Mouse (Mus musculus) hindbrain, embryonic 13.5 days (tissue): Measurements from ENCODE around the gene Gng7. TPM values are rescaled to one million over a fixed set of nuclear protein-coding genes. Genes with fewer than 3 reads are reported as not detected.

Source experiments
- ATAC-seq: fragments of 200-750 bp; cut with Nextera tagmentation; 2 replicates; pipeline ENCODE4 v1.8.0; 2017; ENCODE audit warnings: moderate TSS enrichment; ENCODE audit not compliant: low FRiP score
- H3K27ac ChIP-seq: fragments of 300-500 bp; sonication (generic); 2 replicates; pipeline ENCODE4 v1.5.1; 2015; ENCODE audit warnings: inconsistent platforms, mild to moderate bottlenecking, moderate library complexity
- H3K27me3 ChIP-seq: fragments of 300-500 bp; sonication (generic); 2 replicates; pipeline ENCODE4 v1.6.1; 2015; ENCODE audit warnings: mild to moderate bottlenecking, inconsistent platforms
- H3K36me3 ChIP-seq: fragments of 300-500 bp; sonication (generic); 2 replicates; pipeline ENCODE4 v1.6.1; 2015; ENCODE audit warnings: mild to moderate bottlenecking, inconsistent platforms
- H3K4me1 ChIP-seq: fragments of 300-500 bp; sonication (generic); replicated peaks from 2 replicates; pipeline ENCODE4 v1.6.1; 2015; ENCODE audit warnings: inconsistent platforms
- H3K4me2 ChIP-seq: fragments of 300-500 bp; sonication (generic); 2 replicates; pipeline ENCODE4 v1.6.1; 2015; ENCODE audit warnings: inconsistent platforms, mild to moderate bottlenecking, moderate library complexity
- H3K4me3 ChIP-seq: fragments of 300-500 bp; sonication (generic); 2 replicates; pipeline ENCODE4 v1.5.1; 2015; ENCODE audit warnings: mild to moderate bottlenecking, inconsistent platforms
- H3K9ac ChIP-seq: fragments of 300-500 bp; sonication (generic); 2 replicates; pipeline ENCODE4 v1.6.1; 2015; ENCODE audit warnings: mild to moderate bottlenecking, inconsistent platforms
- H3K9me3 ChIP-seq: fragments of 300-500 bp; sonication (generic); 2 replicates; pipeline ENCODE4 v1.6.1; 2016; ENCODE audit warnings: inconsistent platforms
- WGBS: fragments of 180-500 bp; shearing (Covaris S2); methylation state at CpG from one replicate; pipeline ENCODE4 v1.1.7; 2015; 5-methylcytosine and 5-hydroxymethylcytosine counted together
- polyA plus RNA-seq: library from polyadenylated mRNA; unstranded; fragments of >200 nt; fragmentation: Nextera tagmentation; extraction: Ambion mirVana; gene quantifications from 2 replicates; pipeline ENCODE4 v1.2.1, GENCODE M21; 2015

The Gng7 gene
- polyA plus RNA-seq, 1 experiment from 2014 or later, result 13.5 TPM

DNA sequence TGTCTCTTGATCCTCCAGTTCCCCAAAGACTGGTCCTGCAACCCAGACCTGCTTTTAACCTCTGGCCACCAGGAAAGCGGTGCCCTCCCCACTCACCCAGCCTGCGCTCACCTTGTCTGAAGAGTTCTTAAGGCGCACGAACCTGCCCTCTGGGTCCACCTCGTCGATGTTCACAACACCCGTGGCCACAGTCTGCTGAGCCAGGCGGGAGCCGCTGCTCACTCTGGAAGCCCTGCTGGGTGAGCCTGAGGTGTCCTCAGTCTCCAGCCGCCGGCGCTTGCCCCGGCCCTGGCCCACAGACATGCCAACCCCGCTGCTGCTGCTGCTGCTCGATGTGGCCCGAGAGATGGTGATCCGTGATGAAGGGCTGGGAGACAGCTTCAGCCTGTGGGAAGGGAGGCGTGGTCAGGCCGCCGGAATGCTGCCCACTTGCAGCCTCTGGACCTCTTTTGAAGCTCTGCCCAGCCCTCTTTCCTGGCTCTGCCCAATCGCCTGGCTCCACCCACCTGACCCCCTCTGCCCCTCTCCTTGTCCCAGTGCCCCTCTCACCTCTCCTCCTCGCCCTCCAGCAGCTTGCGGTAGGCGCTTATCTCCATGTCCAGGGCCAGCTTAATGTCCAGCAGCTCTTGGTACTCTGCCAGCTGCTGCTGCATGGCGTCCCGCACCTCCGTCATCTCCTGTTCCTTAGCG is 110.6 kb downstream of the Gng7 start:
- Histone ChIP-seq H3K36me3 (peaks cover 74% of the 10 kb centered on the region), H3K27ac (no peak overlapping the region)

DNA sequence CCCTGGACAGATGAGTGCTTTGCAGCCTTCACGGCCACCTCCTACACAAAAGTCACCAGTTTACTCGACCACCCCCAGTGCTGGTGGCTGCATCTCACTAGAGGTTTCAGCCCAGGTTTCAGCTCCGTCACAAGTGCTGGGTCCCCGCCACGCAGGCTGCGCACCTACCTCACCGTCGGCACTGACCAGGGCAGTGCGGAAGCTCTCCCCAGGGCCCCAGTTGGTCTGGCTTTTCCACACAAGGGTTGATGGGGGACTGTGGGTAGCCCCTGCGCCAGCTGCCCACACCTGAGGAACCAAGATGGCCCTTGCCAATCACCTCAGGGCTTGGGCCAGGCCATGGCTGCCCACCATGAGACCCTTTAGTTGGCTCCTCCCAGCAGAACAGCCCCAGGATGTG is 111.5 kb downstream of the Gng7 start:
- peaks cover 74% of the 10 kb centered on the region for H3K36me3 ChIP-seq
- no peak overlapping the region for H3K4me3 ChIP-seq
- peaks cover 22% of the 10 kb centered on the region for H3K4me1 ChIP-seq
- no peaks in the 10 kb centered on the region for H3K27me3 ChIP-seq
- no peak for ATAC-seq
- H3K9me3 ChIP-seq, result no peaks in the 10 kb centered on the region
- H3K27ac ChIP-seq, result no peak overlapping the region
- no peak overlapping the region for H3K9ac ChIP-seq
- WGBS, result 94% methylated on average over 10 of the region's 10 CpGs
- no peak overlapping the region for H3K4me2 ChIP-seq

More for the DNA sequence above, 110.6 kb downstream of the Gng7 start:
- H3K9me3 ChIP-seq, result no peaks in the 10 kb centered on the region
- no peak overlapping the region for H3K9ac ChIP-seq
- 88% methylated on average over 28 of the region's 28 CpGs for WGBS
- no peak overlapping the region for H3K4me3 ChIP-seq
- H3K27me3 ChIP-seq, result no peaks in the 10 kb centered on the region
- peaks cover 14% of the 10 kb centered on the region for H3K4me1 ChIP-seq
- no peak for ATAC-seq
- H3K4me2 ChIP-seq, result no peak overlapping the region

DNA sequence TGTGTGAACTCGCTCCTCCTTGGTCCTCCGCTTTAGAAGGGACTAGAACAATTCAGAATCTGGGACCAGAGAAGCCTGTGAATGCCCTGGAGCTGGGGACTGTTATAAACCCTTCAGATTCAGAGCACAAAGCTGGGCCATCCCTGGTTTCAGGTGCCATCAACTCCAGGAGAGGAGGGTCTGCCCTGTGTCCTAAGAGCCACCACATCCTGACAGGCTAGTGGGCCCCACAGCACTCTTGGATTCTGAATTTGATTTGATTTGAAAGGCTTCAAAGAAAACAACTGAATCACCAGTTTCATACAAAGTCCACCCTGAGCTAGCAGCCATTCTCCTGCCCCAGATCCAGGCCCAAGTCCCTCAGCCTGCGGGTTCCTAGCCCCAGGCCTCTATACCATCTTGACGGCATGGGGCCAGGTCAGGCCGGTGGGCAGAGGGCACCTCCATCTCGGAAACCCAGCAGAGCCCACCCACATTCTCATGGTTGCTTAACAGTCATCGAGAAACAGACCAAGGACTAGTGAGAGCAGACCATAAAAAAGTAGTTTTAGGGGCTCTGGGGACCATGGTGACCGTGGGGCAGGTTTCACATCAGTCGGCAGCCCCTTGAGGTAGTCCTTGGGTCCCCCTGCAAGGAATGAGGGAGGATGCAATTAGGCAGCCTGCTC is 112.3 kb downstream of the Gng7 start:
- Histone ChIP-seq H3K9ac (peak overlapping the region; percentile 44; the same call in 1 of the 2 replicates), H3K4me2 (no peak overlapping the region), H3K4me3 (no peak overlapping the region), H3K36me3 (peaks cover 66% of the 10 kb centered on the region), H3K27me3 (no peaks in the 10 kb centered on the region), H3K4me1 (peaks cover 30% of the 10 kb centered on the region), H3K9me3 (no peaks in the 10 kb centered on the region), H3K27ac (no peak overlapping the region)
- ATAC-seq, result no peak
- WGBS, result 95% methylated on average over 9 of the region's 9 CpGs

DNA sequence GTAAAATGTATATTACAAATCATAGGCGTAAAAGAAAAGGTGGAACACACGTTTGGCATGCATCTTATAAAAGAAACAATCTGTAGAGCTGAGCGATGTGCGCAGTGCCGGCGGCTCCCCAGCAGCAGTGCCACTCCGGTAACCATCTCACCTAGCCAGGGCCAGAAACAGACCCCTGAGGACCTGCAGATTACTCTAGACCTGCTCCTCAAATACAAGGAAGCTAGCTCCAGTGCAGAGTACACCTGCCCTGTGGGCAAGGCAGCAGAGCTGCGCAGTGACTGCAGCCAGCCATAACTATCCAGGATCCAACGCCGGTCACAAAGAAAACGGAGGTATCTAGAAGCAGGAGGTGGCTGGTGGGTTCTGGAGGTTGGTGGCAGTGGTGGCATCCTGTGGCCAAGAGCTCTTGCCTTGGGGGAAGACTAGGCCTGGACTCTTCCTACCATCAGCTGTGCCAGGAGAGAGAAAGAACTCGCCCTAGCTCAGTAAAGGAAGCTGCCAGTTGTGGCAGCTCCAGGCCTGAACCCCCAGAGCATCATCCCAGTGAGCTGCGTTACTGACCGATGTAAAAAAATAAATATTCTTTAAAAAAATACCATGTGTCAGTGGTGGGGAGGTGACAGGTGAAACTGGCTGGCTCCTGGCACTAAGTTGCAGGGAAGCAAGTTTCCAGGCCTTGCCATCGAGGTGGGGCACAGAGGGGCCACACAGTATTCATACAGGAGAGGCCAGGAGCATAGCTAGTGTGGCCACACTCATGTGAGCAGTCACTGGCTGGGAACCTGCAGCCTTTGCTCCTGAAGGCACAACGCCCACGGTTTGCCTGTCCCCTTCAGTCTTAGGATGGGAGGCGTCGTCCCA is 113.1 kb downstream of the Gng7 start:
- WGBS, result 90% methylated on average over 19 of the region's 19 CpGs
- Histone ChIP-seq H3K4me1 (peaks cover 30% of the 10 kb centered on the region), H3K9me3 (no peaks in the 10 kb centered on the region), H3K27ac (peak overlapping the region; percentile 52), H3K36me3 (peaks cover 62% of the 10 kb centered on the region), H3K4me2 (peak overlapping the region; percentile 40), H3K9ac (peak overlapping the region; percentile 44; the same call in 1 of the 2 replicates), H3K27me3 (no peaks in the 10 kb centered on the region), H3K4me3 (peak overlapping the region; percentile 78; the same call in 1 of the 2 replicates)
- ATAC-seq, result no peak

DNA sequence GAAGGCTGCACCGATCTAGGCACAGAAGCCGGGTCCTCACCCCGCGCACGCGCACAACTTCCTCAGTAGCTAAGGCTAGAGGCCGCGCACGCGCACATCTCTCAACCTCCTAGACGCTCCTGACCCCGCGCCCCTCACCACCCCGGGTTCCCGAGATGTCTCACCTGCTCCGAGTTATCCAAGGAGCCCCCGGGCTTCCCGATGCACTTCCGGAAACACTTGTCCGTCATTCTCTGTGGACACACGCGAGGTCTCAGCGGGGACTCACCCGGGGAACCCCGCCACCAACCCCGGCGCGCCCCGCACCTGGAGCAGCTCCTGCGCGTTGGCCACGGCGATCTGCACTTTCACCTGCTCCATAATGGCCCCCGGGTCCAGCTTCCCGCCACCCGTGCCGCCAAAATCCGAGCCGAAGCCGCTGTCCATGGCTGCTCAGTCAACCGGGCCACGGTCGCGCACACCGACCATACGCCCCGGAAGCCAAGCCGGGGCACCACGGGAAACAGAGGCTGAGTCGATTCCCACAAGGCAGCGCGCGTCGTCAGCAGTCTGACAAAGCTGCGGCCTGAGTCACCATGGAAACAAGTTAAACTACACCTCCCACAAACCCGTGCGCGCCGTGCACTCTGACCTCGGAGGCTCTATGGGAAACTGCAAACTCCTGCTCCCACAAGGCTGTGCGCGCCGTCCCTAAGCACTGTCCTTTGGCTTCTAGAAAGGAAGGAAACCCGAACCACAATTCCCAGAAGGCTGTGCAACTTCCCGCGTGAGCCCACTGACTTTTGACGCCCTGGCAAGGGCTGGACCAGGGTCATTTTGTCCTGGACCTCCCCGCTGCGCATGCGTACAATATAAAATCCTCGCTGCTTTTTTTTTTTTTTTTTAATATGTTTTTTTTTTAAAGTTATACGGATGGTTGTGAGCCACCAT is 114.2 kb downstream of the Gng7 start, which contains the start of gene Timm13:
Timm13 (minus strand) TSS at position 652 of the 930 bp plus-strand sequence.
- peak within 1 kb of the TSS; percentile 93 for H3K27ac ChIP-seq
- peak; percentile 94 for ATAC-seq
- H3K36me3 ChIP-seq, result peaks cover 51% of the 10 kb centered on the region
- peak within 1 kb of the TSS; percentile 98 for H3K4me2 ChIP-seq
- no peaks in the 10 kb centered on the region for H3K9me3 ChIP-seq
- WGBS, result under 1% methylated on average over 72 of the region's 72 CpGs
- H3K4me3 ChIP-seq, result peak within 1 kb of the TSS; percentile 78
- H3K27me3 ChIP-seq, result no peaks in the 10 kb centered on the region
- H3K4me1 ChIP-seq, result peaks cover 30% of the 10 kb centered on the region
- peak within 1 kb of the TSS; percentile 88 for H3K9ac ChIP-seq

DNA sequence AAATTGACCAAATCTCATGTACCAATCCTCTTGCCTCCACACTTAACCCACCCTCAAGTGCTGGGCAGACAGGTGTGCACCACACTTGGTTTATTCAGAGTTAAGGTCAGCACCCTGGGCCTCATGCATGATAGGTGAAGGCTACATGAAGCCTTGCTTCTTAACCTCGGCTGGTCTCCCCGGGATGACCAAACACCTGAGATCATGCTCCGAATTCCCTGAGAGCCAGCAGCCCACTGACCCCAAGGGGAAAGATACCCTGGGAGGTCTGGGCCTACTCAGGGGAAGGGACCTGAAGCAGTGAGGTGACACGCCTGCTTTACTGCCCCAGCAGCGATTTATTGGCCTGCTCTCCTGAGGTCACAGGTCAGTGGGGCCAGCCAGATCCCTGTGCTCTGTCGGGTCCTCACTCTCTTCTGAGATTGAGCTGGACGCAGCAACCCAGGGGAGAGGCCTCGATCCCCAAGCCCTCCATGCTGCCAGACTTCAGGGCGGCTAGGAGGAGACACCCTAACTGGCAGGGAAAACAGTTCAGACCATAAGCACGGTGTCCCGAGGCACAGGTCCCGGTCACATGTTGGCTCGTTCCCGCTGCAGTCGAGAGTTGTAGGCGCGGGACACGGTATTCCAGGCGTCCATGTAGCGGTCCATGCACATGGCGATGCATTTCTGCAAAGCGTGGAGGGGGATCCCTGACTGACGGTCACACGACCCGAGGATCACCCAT is 115.0 kb downstream of the Gng7 start:
- 16% methylated on average over 25 of the region's 25 CpGs for WGBS
- no peaks in the 10 kb centered on the region for H3K9me3 ChIP-seq
- H3K27ac ChIP-seq, result peak overlapping the region; percentile 93
- H3K4me2 ChIP-seq, result peak overlapping the region; percentile 98
- H3K4me1 ChIP-seq, result peaks cover 30% of the 10 kb centered on the region
- ATAC-seq, result 0 out of 2 replicates have a peak, but pooled peaks have one; percentile 1
- peak overlapping the region; percentile 88 for H3K9ac ChIP-seq
- H3K27me3 ChIP-seq, result no peaks in the 10 kb centered on the region
- peaks cover 43% of the 10 kb centered on the region for H3K36me3 ChIP-seq
- peak overlapping the region; percentile 78 for H3K4me3 ChIP-seq

DNA sequence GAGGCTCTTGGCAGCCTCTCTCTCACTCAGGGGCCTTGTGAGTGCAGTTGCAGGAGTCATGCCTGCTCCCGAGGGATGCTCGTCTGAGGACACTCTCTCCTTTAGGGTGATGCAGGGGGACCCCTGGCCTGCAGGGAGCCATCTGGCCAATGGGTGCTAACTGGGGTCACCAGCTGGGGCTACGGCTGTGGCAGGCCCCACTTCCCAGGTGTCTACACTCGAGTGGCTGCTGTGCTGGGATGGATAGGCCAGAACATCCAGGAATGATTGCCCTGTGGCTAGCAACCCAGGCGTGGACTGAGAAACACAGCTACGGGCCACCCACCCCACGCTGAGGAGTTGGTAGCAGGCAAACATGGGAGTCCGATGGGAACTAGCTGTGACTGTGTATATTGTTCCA is 115.7 kb downstream of the Gng7 start:
- H3K4me2 ChIP-seq, result peak overlapping the region; percentile 98
- no peaks in the 10 kb centered on the region for H3K27me3 ChIP-seq
- H3K4me1 ChIP-seq, result peaks cover 30% of the 10 kb centered on the region
- H3K4me3 ChIP-seq, result peak overlapping the region; percentile 78
- peaks cover 36% of the 10 kb centered on the region for H3K36me3 ChIP-seq
- ATAC-seq, result no peak
- 87% methylated on average over 8 of the region's 8 CpGs for WGBS
- 0 out of 2 replicates have a peak overlapping the region, but pooled peaks have one; percentile 88 for H3K9ac ChIP-seq
- H3K9me3 ChIP-seq, result no peaks in the 10 kb centered on the region
- no peak overlapping the region for H3K27ac ChIP-seq

Other genes with a start within 250 kb of the Gng7 start
- gene Sf3a2, start 216.7 kb downstream of the Gng7 start, polyA plus RNA-seq, result 55.9 and 61.6 TPM in 2 replicates
- gene Plekhj1, start 216.3 kb downstream of the Gng7 start, polyA plus RNA-seq, result 128 and 132 TPM in 2 replicates
- gene Amh, start 209.7 kb downstream of the Gng7 start, polyA plus RNA-seq, result 0.22 TPM in 1 of 2 replicates, not detected in the other
- gene Jsrp1, start 201.4 kb downstream of the Gng7 start, polyA plus RNA-seq, result 0.56 and 0.95 TPM in 2 replicates
- gene Oaz1, start 188.3 kb downstream of the Gng7 start, polyA plus RNA-seq, result 1,227 and 1,240 TPM in 2 replicates
- gene Lingo3, start 170.9 kb downstream of the Gng7 start, polyA plus RNA-seq, result 3.4 and 3.5 TPM in 2 replicates
- gene Lsm7, start 159.7 kb downstream of the Gng7 start, polyA plus RNA-seq, result 210 and 237 TPM in 2 replicates
- gene Sppl2b, start 159.7 kb downstream of the Gng7 start, polyA plus RNA-seq, result 63.6 and 68.8 TPM in 2 replicates
- 0.13 and 0.17 TPM in 2 replicates for gene Tmprss9, start 143.1 kb downstream of the Gng7 start, polyA plus RNA-seq
- 333 and 336 TPM in 2 replicates for gene Timm13, start 114.0 kb downstream of the Gng7 start, polyA plus RNA-seq
- gene Lmnb2, start 96.7 kb downstream of the Gng7 start, polyA plus RNA-seq, result 41.5 and 43.9 TPM in 2 replicates
- gene Gadd45b, start 84.9 kb downstream of the Gng7 start, polyA plus RNA-seq, result 8.0 and 8.1 TPM in 2 replicates
- 37.5 and 40.2 TPM in 2 replicates for gene Diras1, start 10.7 kb upstream of the Gng7 start, polyA plus RNA-seq
- 42.3 and 44.0 TPM in 2 replicates for gene Slc39a3, start 22.5 kb upstream of the Gng7 start, polyA plus RNA-seq
- 292 and 304 TPM in 2 replicates for gene Sgta, start 45.2 kb upstream of the Gng7 start, polyA plus RNA-seq
- gene Thop1, start 55.1 kb upstream of the Gng7 start, polyA plus RNA-seq, result 45.0 and 46.9 TPM in 2 replicates
- gene Creb3l3, start 83.9 kb upstream of the Gng7 start, polyA plus RNA-seq, result 0.26 and 0.41 TPM in 2 replicates
- gene Map2k2, start 91.0 kb upstream of the Gng7 start, polyA plus RNA-seq, result 224 and 227 TPM in 2 replicates
- 13.2 and 13.5 TPM in 2 replicates for gene Zbtb7a, start 120.3 kb upstream of the Gng7 start, polyA plus RNA-seq
- gene Pias4, start 153.0 kb upstream of the Gng7 start, polyA plus RNA-seq, result 58.4 and 62.3 TPM in 2 replicates
- gene Eef2, start 161.7 kb upstream of the Gng7 start, polyA plus RNA-seq, result 561 and 576 TPM in 2 replicates
- gene Dapk3, start 168.1 kb upstream of the Gng7 start, polyA plus RNA-seq, result 59.1 and 61.7 TPM in 2 replicates
- gene 4930442H23Rik, start 168.9 kb upstream of the Gng7 start, polyA plus RNA-seq, result 0.13 and 0.26 TPM in 2 replicates
- 0.09 and 0.10 TPM in 2 replicates for gene Nmrk2, start 187.1 kb upstream of the Gng7 start, polyA plus RNA-seq
- gene Atcay, start 215.9 kb upstream of the Gng7 start, polyA plus RNA-seq, result 68.1 TPM in 2 replicates
- 19.7 and 21.6 TPM in 2 replicates for gene Zfr2, start 218.2 kb upstream of the Gng7 start, polyA plus RNA-seq
- 16.4 and 16.9 TPM in 2 replicates for gene Matk, start 238.0 kb upstream of the Gng7 start, polyA plus RNA-seq